Mouse (Mus musculus): Measurements from ENCODE around the gene Ccdc88c.

GRCm38 (mm10) chr12:100979616-100980015 lies 49.2 kb downstream of the Ccdc88c start:
- TF ChIP-seq CTCF (IDR thresholded peaks at IDR 0.05; ENCODE audit: extremely low read depth, insufficient read depth, low read length) (no peak), POLR2A (IDR thresholded peaks at IDR 0.05; ENCODE audit: extremely low read depth, insufficient read depth, low read length) (no peak)
